Mouse (Mus musculus) liver, embryonic 12.5 days (tissue): ENCODE results near the gene Tmem229b. TPM values are rescaled to one million over a fixed set of nuclear protein-coding genes. Genes with fewer than 3 reads are reported as not detected.
"Not testable (repeated sequence)": the region's sequence is repeated elsewhere in the genome, so short reads cannot be mapped to it uniquely, and the experiment has no call there.

Source experiments
- ATAC-seq: fragments of 200-750 bp; cut with Nextera tagmentation; 2 replicates; pipeline ENCODE4 v1.8.0; 2017; ENCODE audit warnings: moderate number of reproducible peaks, mild to moderate bottlenecking, moderate library complexity
- H3K27ac ChIP-seq: fragments of 300-500 bp; sonication (generic); 2 replicates; pipeline ENCODE4 v1.5.1; 2016; ENCODE audit warnings: mild to moderate bottlenecking
- H3K27me3 ChIP-seq: fragments of 300-500 bp; sonication (generic); replicated peaks from 2 replicates; pipeline ENCODE4 v1.6.1; 2016; ENCODE audit warnings: mild to moderate bottlenecking, moderate library complexity
- H3K36me3 ChIP-seq: fragments of 300-500 bp; sonication (generic); 2 replicates; pipeline ENCODE4 v1.6.1; 2016; ENCODE audit warnings: mild to moderate bottlenecking, moderate library complexity
- H3K4me1 ChIP-seq: fragments of 300-500 bp; sonication (generic); 2 replicates; pipeline ENCODE4 v1.6.1; 2016
- H3K4me2 ChIP-seq: fragments of 300-500 bp; sonication (generic); 2 replicates; pipeline ENCODE4 v1.6.1; 2016; ENCODE audit warnings: mild to moderate bottlenecking, moderate library complexity
- H3K4me3 ChIP-seq: fragments of 300-500 bp; sonication (generic); 2 replicates; pipeline ENCODE4 v1.5.1; 2016; ENCODE audit warnings: mild to moderate bottlenecking, moderate library complexity
- H3K9ac ChIP-seq: fragments of 300-500 bp; sonication (generic); 2 replicates; pipeline ENCODE4 v1.6.1; 2016; ENCODE audit warnings: mild to moderate bottlenecking, moderate library complexity
- H3K9me3 ChIP-seq: fragments of 300-500 bp; sonication (generic); replicated peaks from 2 replicates; pipeline ENCODE4 v1.6.1; 2016; ENCODE audit warnings: mild to moderate bottlenecking, moderate library complexity
- WGBS: fragments of 180-500 bp; shearing (Covaris S2); methylation state at CpG from one replicate; pipeline ENCODE4 v1.1.7; 2016; ENCODE audit not compliant: insufficient replicate concordance; 5-methylcytosine and 5-hydroxymethylcytosine counted together
- polyA plus RNA-seq: library from polyadenylated mRNA; unstranded; fragments of >200 nt; fragmentation: Nextera tagmentation; extraction: Ambion mirVana; gene quantifications from 2 replicates; pipeline ENCODE4 v1.2.1, GENCODE M21; 2016

Tmem229b gene
- polyA plus RNA-seq, 1 experiment from 2014 or later, result 3.8 TPM

GRCm38 (mm10) chr12:78977078-78977477, 30.3 kb downstream of the Tmem229b start:
- Histone ChIP-seq H3K4me2 (no peak overlapping the region), H3K9ac (no peak overlapping the region), H3K4me3 (no peak overlapping the region), H3K27ac (no peak overlapping the region), H3K27me3 (no peaks in the 10 kb centered on the region), H3K4me1 (peaks cover 21% of the 10 kb centered on the region), H3K9me3 (no peaks in the 10 kb centered on the region), H3K36me3 (no peaks in the 10 kb centered on the region)
- WGBS, result 56% methylated on average over 4 of the region's 4 CpGs
- no peak for ATAC-seq

GRCm38 (mm10) chr12:78975836-78976235, 31.6 kb downstream of the Tmem229b start:
- no peaks in the 10 kb centered on the region for H3K27me3 ChIP-seq
- H3K9ac ChIP-seq, result no peak overlapping the region
- WGBS, result 79% methylated on average over 4 of the region's 4 CpGs
- H3K9me3 ChIP-seq, result no peaks in the 10 kb centered on the region
- ATAC-seq, result no peak
- no peak overlapping the region for H3K4me2 ChIP-seq
- no peak overlapping the region for H3K4me3 ChIP-seq
- no peaks in the 10 kb centered on the region for H3K36me3 ChIP-seq
- no peak overlapping the region for H3K27ac ChIP-seq
- peaks cover 15% of the 10 kb centered on the region for H3K4me1 ChIP-seq

GRCm38 (mm10) chr12:78974767-78975166, 32.7 kb downstream of the Tmem229b start:
- Histone ChIP-seq H3K27me3 (no peaks in the 10 kb centered on the region), H3K36me3 (no peaks in the 10 kb centered on the region), H3K4me2 (no peak overlapping the region), H3K4me1 (peaks cover 10% of the 10 kb centered on the region; the same call in 1 of the 2 replicates), H3K9ac (no peak overlapping the region), H3K4me3 (no peak overlapping the region), H3K9me3 (no peaks in the 10 kb centered on the region), H3K27ac (no peak overlapping the region)
- 84% methylated on average over 5 of the region's 5 CpGs for WGBS
- no peak for ATAC-seq

- H3K27me3 ChIP-seq, result no peaks in the 10 kb centered on the region
- no peak overlapping the region for H3K4me2 ChIP-seq
- ATAC-seq, result no peak
- no peak overlapping the region for H3K4me3 ChIP-seq
- H3K36me3 ChIP-seq, result no peaks in the 10 kb centered on the region
- H3K9me3 ChIP-seq, result no peaks in the 10 kb centered on the region
- H3K27ac ChIP-seq, result no peak overlapping the region
- WGBS, result 64% methylated on average over 2 of the region's 2 CpGs
- no peak overlapping the region for H3K9ac ChIP-seq
- peaks cover 10% of the 10 kb centered on the region; the same call in 1 of the 2 replicates for H3K4me1 ChIP-seq
Observed at GRCm38 (mm10) chr12:78973779-78974178, 33.6 kb downstream of the Tmem229b start.

GRCm38 (mm10) chr12:78971649-78972048, 35.8 kb downstream of the Tmem229b start:
- Histone ChIP-seq H3K4me1 (no peaks in the 10 kb centered on the region), H3K27ac (no peak overlapping the region), H3K9ac (no peak overlapping the region), H3K36me3 (no peaks in the 10 kb centered on the region), H3K4me3 (no peak overlapping the region), H3K4me2 (no peak overlapping the region), H3K9me3 (no peaks in the 10 kb centered on the region), H3K27me3 (no peaks in the 10 kb centered on the region)
- WGBS, result 79% methylated on average over 2 of the region's 2 CpGs
- ATAC-seq, result no peak

GRCm38 (mm10) chr12:78970725-78971124, 36.7 kb downstream of the Tmem229b start:
- Histone ChIP-seq H3K27me3 (no peaks in the 10 kb centered on the region), H3K27ac (no peak overlapping the region), H3K36me3 (no peaks in the 10 kb centered on the region), H3K9me3 (no peaks in the 10 kb centered on the region), H3K4me2 (no peak overlapping the region), H3K4me3 (no peak overlapping the region), H3K4me1 (no peaks in the 10 kb centered on the region), H3K9ac (no peak overlapping the region)
- ATAC-seq, result no peak
- 81% methylated on average over 7 of the region's 7 CpGs for WGBS

GRCm38 (mm10) chr12:78964496-78964895, 42.9 kb downstream of the Tmem229b start:
- H3K9me3 ChIP-seq, H3K4me1 ChIP-seq, H3K9ac ChIP-seq, H3K36me3 ChIP-seq, H3K4me2 ChIP-seq, H3K27me3 ChIP-seq, H3K27ac ChIP-seq, H3K4me3 ChIP-seq, ATAC-seq: not testable (repeated sequence)
- 82% methylated on average over 11 of the region's 11 CpGs for WGBS

GRCm38 (mm10) chr12:78956405-78956804, 51.0 kb downstream of the Tmem229b start:
- Histone ChIP-seq H3K4me3 (no peak overlapping the region), H3K4me2 (no peak overlapping the region), H3K27me3 (no peaks in the 10 kb centered on the region; the same call in 1 of the 2 replicates), H3K9me3 (no peaks in the 10 kb centered on the region), H3K36me3 (no peaks in the 10 kb centered on the region), H3K4me1 (no peaks in the 10 kb centered on the region), H3K27ac (no peak overlapping the region), H3K9ac (no peak overlapping the region)
- 57% methylated on average over 4 of the region's 4 CpGs for WGBS
- no peak for ATAC-seq

- 57% methylated on average over 3 of the region's 3 CpGs for WGBS
- no peak overlapping the region for H3K4me2 ChIP-seq
- H3K4me1 ChIP-seq, result no peaks in the 10 kb centered on the region
- ATAC-seq, result no peak
- H3K27ac ChIP-seq, result no peak overlapping the region
- no peaks in the 10 kb centered on the region for H3K9me3 ChIP-seq
- no peak overlapping the region for H3K4me3 ChIP-seq
- no peaks in the 10 kb centered on the region; the same call in 1 of the 2 replicates for H3K27me3 ChIP-seq
- H3K9ac ChIP-seq, result no peak overlapping the region
- no peaks in the 10 kb centered on the region for H3K36me3 ChIP-seq
Observed at GRCm38 (mm10) chr12:78952484-78952883, 54.9 kb downstream of the Tmem229b start.

GRCm38 (mm10) chr12:78952053-78952452, 55.4 kb downstream of the Tmem229b start:
- Histone ChIP-seq H3K27ac (no peak overlapping the region), H3K4me2 (no peak overlapping the region), H3K9ac (no peak overlapping the region), H3K36me3 (no peaks in the 10 kb centered on the region), H3K9me3 (no peaks in the 10 kb centered on the region), H3K4me1 (no peaks in the 10 kb centered on the region), H3K4me3 (no peak overlapping the region), H3K27me3 (no peaks in the 10 kb centered on the region; the same call in 1 of the 2 replicates)
- no peak for ATAC-seq
- WGBS, result 53% methylated on average over 11 of the region's 11 CpGs

GRCm38 (mm10) chr12:78947661-78948060, 59.8 kb downstream of the Tmem229b start:
- 67% methylated on average over 5 of the region's 5 CpGs for WGBS
- Histone ChIP-seq H3K27me3 (peaks cover 37% of the 10 kb centered on the region), H3K4me3 (no peak overlapping the region), H3K36me3 (no peaks in the 10 kb centered on the region), H3K9ac (no peak overlapping the region), H3K4me2 (no peak overlapping the region), H3K4me1 (no peaks in the 10 kb centered on the region), H3K27ac (no peak overlapping the region), H3K9me3 (no peaks in the 10 kb centered on the region)
- no peak for ATAC-seq

- Histone ChIP-seq H3K4me3 (no peak overlapping the region), H3K4me1 (no peaks in the 10 kb centered on the region), H3K9me3 (no peaks in the 10 kb centered on the region), H3K27ac (no peak overlapping the region), H3K36me3 (no peaks in the 10 kb centered on the region), H3K4me2 (no peak overlapping the region), H3K27me3 (peaks cover 42% of the 10 kb centered on the region), H3K9ac (no peak overlapping the region)
- ATAC-seq, result no peak
- 60% methylated on average over 6 of the region's 6 CpGs for WGBS
Observed at GRCm38 (mm10) chr12:78947161-78947560, 60.3 kb downstream of the Tmem229b start.

- Histone ChIP-seq H3K36me3 (no peaks in the 10 kb centered on the region), H3K27me3 (peaks cover 57% of the 10 kb centered on the region), H3K9ac (no peak overlapping the region), H3K4me3 (no peak overlapping the region), H3K9me3 (no peaks in the 10 kb centered on the region), H3K4me2 (no peak overlapping the region), H3K27ac (no peak overlapping the region), H3K4me1 (no peaks in the 10 kb centered on the region)
- WGBS, result 82% methylated on average over 6 of the region's 6 CpGs
- no peak for ATAC-seq
Observed at GRCm38 (mm10) chr12:78942931-78943330, 64.5 kb downstream of the Tmem229b start.
